Mouse (Mus musculus) B cell, adult (primary cell): ENCODE data around the gene S100a2. TPM values are rescaled to one million over a fixed set of nuclear protein-coding genes. Genes with fewer than 3 reads are reported as not detected.

ENCODE experiments used
- total RNA-seq: library from RNA; stranded (reverse); gene quantifications from 4 replicates; pipeline ENCODE4 v1.2.4, GENCODE M21; 2023; ENCODE audit not compliant: inconsistent age

Gene S100a2
- total RNA-seq: not detected in 4 replicates

DNA sequence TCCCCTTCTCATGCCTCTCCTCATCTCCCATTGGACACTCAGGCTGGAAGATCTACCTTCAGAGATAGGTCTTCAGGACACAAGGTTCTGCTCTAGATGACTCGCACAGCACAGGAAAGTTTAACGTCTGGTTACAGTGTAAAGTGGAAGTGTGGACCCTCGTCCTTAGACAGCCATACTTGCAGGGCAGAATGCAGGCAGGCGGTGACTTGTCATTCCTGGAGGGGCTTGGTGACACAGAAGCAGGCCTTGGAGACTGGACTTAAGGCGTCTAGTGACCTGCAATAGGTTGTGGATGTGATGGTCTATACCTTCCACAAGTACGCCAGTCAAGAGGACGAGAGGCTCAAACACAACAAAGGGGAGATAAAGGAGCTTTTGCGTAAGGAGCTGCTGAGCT lies at the start of gene S100a2:
Gene S100a2, plus strand, starts transcription at position 301 of the 400 bp plus-strand sequence.

DNA sequence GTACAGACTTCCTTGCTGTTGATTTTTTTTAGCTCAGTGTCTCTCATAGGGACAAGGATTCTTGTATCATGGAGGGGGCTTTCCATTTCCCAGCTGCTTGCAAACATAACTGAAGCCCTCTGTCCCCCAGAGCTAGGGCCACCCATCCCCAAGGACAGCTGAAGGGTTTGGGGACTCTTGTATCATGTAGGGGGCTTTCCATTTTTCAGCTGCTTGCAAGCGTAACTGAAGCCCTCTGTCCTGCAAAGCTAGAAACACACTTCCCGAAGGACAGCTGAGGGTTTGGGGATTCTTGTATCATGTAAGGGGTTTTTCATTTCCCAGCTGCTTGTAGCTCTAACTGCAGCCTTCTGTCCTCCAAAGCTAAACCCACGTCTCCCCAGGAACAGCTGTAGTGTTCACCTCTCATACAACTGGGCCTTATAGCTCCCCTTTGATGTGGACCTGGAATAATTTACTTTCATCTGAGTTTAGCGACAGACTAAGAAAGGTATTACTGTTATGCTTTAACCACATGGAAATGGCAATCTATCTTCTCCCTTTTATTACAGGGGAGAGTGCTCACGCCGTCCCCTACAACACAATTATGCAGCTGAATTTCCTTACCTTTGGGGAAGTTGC lies 29.9 kb upstream of the S100a2 start, which contains the start of gene S100a3:
Gene S100a3, plus strand, starts transcription at position 571 of the 621 bp plus-strand sequence.

DNA sequence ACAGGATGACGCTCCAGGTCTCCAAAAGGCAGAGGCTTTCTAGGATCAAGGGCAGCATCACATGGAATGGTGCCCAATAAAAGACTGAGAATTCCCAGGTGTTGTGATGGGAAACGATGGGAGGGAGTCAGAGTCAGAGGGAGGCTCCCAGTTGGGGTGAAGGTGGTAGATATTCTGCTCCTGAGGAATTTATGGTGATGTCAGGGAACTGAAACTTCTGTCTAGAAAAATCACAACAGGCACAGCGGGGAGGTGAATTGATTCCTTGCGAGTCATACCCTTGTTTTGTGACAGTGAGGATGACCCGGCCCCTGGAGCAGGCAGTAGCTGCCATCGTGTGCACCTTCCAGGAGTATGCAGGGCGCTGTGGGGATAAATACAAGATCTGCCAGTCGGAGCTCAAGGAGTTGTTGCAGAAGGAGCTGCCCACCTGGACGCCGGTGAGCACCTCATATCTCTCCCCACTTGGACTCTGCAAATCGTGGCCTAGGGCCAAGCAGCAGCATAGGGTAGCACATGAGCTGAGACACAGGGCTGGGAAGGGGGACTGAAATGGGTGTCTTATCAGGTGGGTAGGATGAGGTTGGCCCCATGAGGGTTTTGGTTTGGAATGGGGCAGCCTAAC lies 11.6 kb downstream of the S100a2 start, which contains the start of gene Gm42674:
Gene Gm42674, plus strand, starts transcription at position 419 of the 625 bp plus-strand sequence.

DNA sequence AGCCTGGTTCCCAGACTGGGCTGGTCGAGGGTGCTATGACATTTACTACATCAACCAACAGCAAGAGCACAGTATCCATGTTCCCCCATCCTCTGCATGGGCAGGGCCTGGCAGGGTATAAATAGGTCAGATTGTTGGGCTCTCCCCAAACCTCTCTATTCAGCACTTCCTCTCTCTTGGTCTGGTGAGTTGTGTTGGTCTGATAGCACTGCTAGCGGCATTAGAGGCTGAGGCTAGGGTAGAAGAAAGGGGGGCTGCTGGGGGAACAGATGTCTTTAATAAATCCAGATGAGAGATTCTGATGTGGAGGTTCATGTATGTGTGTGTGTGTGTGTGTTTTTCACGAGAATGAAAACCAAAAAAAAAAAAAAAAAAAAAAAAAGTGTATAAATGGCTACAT lies 13.6 kb downstream of the S100a2 start, which contains the start of gene S100a4:
Gene S100a4, plus strand, starts transcription at position 149 of the 400 bp plus-strand sequence.

DNA sequence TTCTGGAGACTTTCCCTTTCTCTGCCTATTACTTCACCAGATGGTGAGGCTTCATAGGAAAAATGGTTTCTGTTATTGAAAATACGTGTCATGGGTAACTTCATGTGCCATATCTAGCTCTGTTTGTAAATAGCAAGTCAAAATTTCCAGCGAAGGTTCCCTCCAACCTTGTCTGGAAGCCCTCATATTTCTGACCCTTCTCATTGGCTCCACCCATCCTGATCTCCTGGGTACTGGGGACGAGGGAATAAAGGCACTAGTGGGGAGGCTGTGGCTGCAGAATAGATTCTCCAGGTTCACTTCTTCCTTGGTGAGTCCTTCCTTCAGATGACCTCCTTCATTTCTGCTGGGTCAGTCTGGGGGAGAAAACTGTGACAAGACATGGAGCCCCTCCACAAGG lies 18.2 kb downstream of the S100a2 start, which contains the start of gene S100a5:
Gene S100a5, plus strand, starts transcription at position 301 of the 400 bp plus-strand sequence.

DNA sequence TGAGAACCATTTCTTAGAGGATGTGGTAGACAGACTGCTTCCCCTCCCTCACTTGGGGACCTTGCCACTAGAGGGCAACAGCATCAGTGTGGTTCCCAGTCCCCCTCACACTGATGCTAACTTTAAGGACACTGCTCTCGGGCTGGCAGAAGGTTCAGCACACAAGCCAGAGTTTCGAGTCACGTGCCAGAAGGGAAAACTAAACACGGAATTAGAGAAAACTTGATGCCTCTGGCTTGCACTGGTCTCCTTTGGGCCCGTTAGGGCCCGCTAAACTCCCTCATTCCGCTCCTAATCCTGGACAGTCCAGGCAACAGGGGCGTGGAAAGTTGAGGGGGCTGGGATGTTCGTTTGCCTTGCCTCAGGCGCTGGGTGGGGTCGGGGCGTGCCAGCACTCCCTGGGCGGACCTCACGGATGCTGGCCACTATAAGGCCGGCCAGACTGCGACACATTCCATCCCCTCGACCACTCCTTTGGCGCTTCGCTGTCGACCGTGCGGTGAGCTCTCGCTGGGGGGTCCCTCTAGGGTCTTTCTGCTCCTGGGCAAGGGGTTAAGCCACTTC lies 22.8 kb downstream of the S100a2 start, which contains the start of gene S100a6:
Gene S100a6, plus strand, starts transcription at position 155 of the 564 bp plus-strand sequence.

Other genes with a start within 250 kb of the S100a2 start
- gene Slc27a3, start 200.3 kb upstream of the S100a2 start, total RNA-seq: 0.99 to 2.0 TPM (median 1.6 TPM) in 4 replicates
- 50.8 to 61.1 TPM (median 56.2 TPM) in 4 replicates for gene Ints3, start 156.6 kb upstream of the S100a2 start, total RNA-seq
- gene Npr1, start 124.4 kb upstream of the S100a2 start, total RNA-seq: 0.83 TPM in 1 of 4 replicates, not detected in the others
- gene Ilf2, start 114.1 kb upstream of the S100a2 start, total RNA-seq: 85.5 to 94.6 TPM (median 90.6 TPM) in 4 replicates
- gene Snapin, start 99.2 kb upstream of the S100a2 start, total RNA-seq: 52.9 to 66.8 TPM (median 60.9 TPM) in 4 replicates
- 188 to 206 TPM (median 192 TPM) in 4 replicates for gene Chtop, start 80.7 kb upstream of the S100a2 start, total RNA-seq
- gene S100a1, start 75.9 kb upstream of the S100a2 start, total RNA-seq: 1.0 to 1.6 TPM in 2 of 4 replicates, not detected in the others
- 17.0 to 22.0 TPM (median 19.6 TPM) in 4 replicates for gene S100a13, start 75.8 kb upstream of the S100a2 start, total RNA-seq
- gene S100a14, start 63.4 kb upstream of the S100a2 start, total RNA-seq: 0.48 to 1.3 TPM (median 0.83 TPM) in 3 of 4 replicates, not detected in the other
- gene S100a16, start 53.0 kb upstream of the S100a2 start, total RNA-seq: not detected in 4 replicates
- 0.27 to 1.6 TPM (median 0.86 TPM) in 3 of 4 replicates, not detected in the other for gene S100a3, start 29.7 kb upstream of the S100a2 start, total RNA-seq
- 3.3 TPM in 1 of 4 replicates, not detected in the others for gene Gm42674, start 11.7 kb downstream of the S100a2 start, total RNA-seq
- 51.7 to 70.7 TPM (median 60.6 TPM) in 4 replicates for gene S100a4, start 13.5 kb downstream of the S100a2 start, total RNA-seq
- gene S100a5, start 18.3 kb downstream of the S100a2 start, total RNA-seq: 2.0 to 6.8 TPM (median 4.0 TPM) in 4 replicates
- 62.1 to 83.5 TPM (median 70.4 TPM) in 4 replicates for gene S100a6, start 22.6 kb downstream of the S100a2 start, total RNA-seq
- gene S100a7a, start 63.8 kb downstream of the S100a2 start, total RNA-seq: not detected in 4 replicates
- gene S100a8, start 78.7 kb downstream of the S100a2 start, total RNA-seq: 4.9 to 7.9 TPM (median 6.2 TPM) in 4 replicates
- gene S100a9, start 105.5 kb downstream of the S100a2 start, total RNA-seq: 5.4 to 8.4 TPM (median 7.1 TPM) in 4 replicates
- not detected in 4 replicates for gene Pglyrp4, start 136.7 kb downstream of the S100a2 start, total RNA-seq
- gene Gm5849, start 187.6 kb downstream of the S100a2 start, total RNA-seq: not detected in 4 replicates